Comparison of ENCODE assay signal across 13 mouse cellular contexts in the genomic region with DNA sequence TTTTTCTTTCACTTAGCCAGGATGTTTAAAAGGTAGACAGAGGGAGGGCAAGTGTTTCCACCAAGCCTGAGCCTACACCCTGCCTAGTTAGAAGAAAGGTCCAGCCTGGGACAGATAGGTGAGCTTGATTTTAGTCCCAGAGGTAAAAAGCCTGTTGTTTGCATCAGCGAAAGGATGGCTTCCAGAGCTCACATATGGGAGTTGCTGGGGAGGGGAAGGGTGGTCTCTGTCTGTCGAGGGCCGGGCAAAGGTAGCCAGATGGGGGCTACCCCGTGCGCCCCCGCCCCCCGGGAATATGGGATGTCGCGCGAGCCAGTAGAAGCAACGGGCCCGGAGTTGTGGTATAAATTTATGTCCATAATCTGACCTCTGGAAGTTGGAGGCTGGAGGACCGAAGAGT. TPM values are rescaled to one million over a fixed set of nuclear protein-coding genes. Genes with fewer than 3 reads are reported as not detected.
DNase-seq lines count a peak whose midpoint lies in the region; ATAC-seq and TF ChIP-seq lines count a peak whose summit lies in the region.
"Had no signal": no experiment of that assay in that cellular context is flagged by ENCODE, and none has a peak within 500 bp of the region (broad histone marks: within the 10 kb centered on the region; RNA-seq: fewer than 3 reads in every experiment).

No protein-coding gene starts in this region.

- peak overlapping the region; percentile 21 for H3K4me3 ChIP-seq in heart, postnatal 0 days (ENCODE audit: low read depth, low read length)
- peak overlapping the region; percentile 47 for H3K4me3 ChIP-seq in forebrain, embryonic 10.5 days
- peak overlapping the region; percentile 66 for H3K4me3 ChIP-seq in intestine, embryonic 16.5 days (ENCODE audit: low read length)
- H3K4me3 ChIP-seq in neural tube, embryonic 13.5 days = peak overlapping the region; percentile 34

- 0 out of 2 replicates have a peak, but pooled peaks cover 12% of the 10 kb centered on the region for H3K4me1 ChIP-seq in heart, postnatal 0 days (ENCODE audit: control insufficient read depth, insufficient read depth)
- H3K4me1 ChIP-seq in forebrain, embryonic 10.5 days = peaks cover 56% of the 10 kb centered on the region
- peaks cover 15% of the 10 kb centered on the region for H3K4me1 ChIP-seq in intestine, embryonic 16.5 days (ENCODE audit: control insufficient read depth, insufficient read depth, low read length)
- peaks cover 46% of the 10 kb centered on the region for H3K4me1 ChIP-seq in neural tube, embryonic 13.5 days (replicated peaks)

- H3K9ac ChIP-seq in heart, postnatal 0 days (replicated peaks; ENCODE audit: low read depth, low read length) = no peak overlapping the region
- H3K9ac ChIP-seq in intestine, embryonic 16.5 days (ENCODE audit: low read depth, low read length) = peak overlapping the region; percentile 62; the same call in 1 of the 2 replicates
- no peak overlapping the region for H3K9ac ChIP-seq in neural tube, embryonic 13.5 days

- H3K9me3 ChIP-seq in heart, postnatal 0 days (replicated peaks; ENCODE audit: control insufficient read depth, low read length) = no peaks in the 10 kb centered on the region
- H3K9me3 ChIP-seq in forebrain, embryonic 10.5 days = no peaks in the 10 kb centered on the region
- H3K9me3 ChIP-seq in intestine, embryonic 16.5 days (ENCODE audit: control insufficient read depth, low read length) = no peaks in the 10 kb centered on the region
- H3K9me3 ChIP-seq in neural tube, embryonic 13.5 days = no peaks in the 10 kb centered on the region

- no peak overlapping the region for H3K4me2 ChIP-seq in heart, postnatal 0 days (ENCODE audit: low read depth, low read length)
- peak overlapping the region; percentile 63 for H3K4me2 ChIP-seq in intestine, embryonic 16.5 days (ENCODE audit: low read depth, low read length)
- H3K4me2 ChIP-seq in neural tube, embryonic 13.5 days = peak overlapping the region; percentile 56

- no peak overlapping the region for H3K27ac ChIP-seq in heart, postnatal 0 days (ENCODE audit: low read depth)
- no peak overlapping the region for H3K27ac ChIP-seq in forebrain, embryonic 10.5 days
- no peak overlapping the region for H3K27ac ChIP-seq in intestine, embryonic 16.5 days (ENCODE audit: low read length)
- H3K27ac ChIP-seq in neural tube, embryonic 13.5 days (replicated peaks) = no peak overlapping the region

- no peaks in the 10 kb centered on the region for H3K36me3 ChIP-seq in heart, postnatal 0 days (replicated peaks; ENCODE audit: control insufficient read depth, insufficient read depth, low read length)
- H3K36me3 ChIP-seq in forebrain, embryonic 10.5 days (replicated peaks) = no peaks in the 10 kb centered on the region
- H3K36me3 ChIP-seq in intestine, embryonic 16.5 days (ENCODE audit: control insufficient read depth, insufficient read depth, low read length) = no peaks in the 10 kb centered on the region
- no peaks in the 10 kb centered on the region for H3K36me3 ChIP-seq in neural tube, embryonic 13.5 days

- ATAC-seq in heart, postnatal 0 days (ENCODE audit: insufficient read depth, low read depth) = no peak
- no peak for ATAC-seq in intestine, embryonic 16.5 days
- ATAC-seq in neural tube, embryonic 13.5 days (ENCODE audit: low read depth) = no peak
- ATAC-seq: activated CD4-positive, CD25-positive, alpha-beta regulatory T cell, adult 4 months had no signal

- no peak for TF ChIP-seq EP300 in heart, postnatal 0 days (IDR thresholded peaks at IDR 0.05; ENCODE audit: low read depth)

- WGBS in heart, postnatal 0 days = 10% methylated on average over 13 of the region's 13 CpGs
- 3% methylated on average over 13 of the region's 13 CpGs for WGBS in forebrain, embryonic 10.5 days
- 8% methylated on average over 13 of the region's 13 CpGs for WGBS in intestine, embryonic 16.5 days
- WGBS in neural tube, embryonic 13.5 days = 3% methylated on average over 13 of the region's 13 CpGs

- no peak for DNase-seq in heart, postnatal 0 days (ENCODE audit: low spot score)
- DNase-seq in heart, adult 8-10 months (ENCODE audit: low spot score) = no peak
- DNase-seq in forebrain, embryonic 10.5 days (ENCODE audit: extremely low spot score, low spot score) = no peak
- DNase-seq in right cerebral cortex, postnatal 14 days = no peak
- no peak for DNase-seq in thymus, postnatal 25 days
- no peak for DNase-seq in urinary bladder, postnatal 4 days (ENCODE audit: low spot score in 2 of 2)
- DNase-seq: cerebellum, adult 18-20 months; kidney, postnatal 25 days had no signal

- TF ChIP-seq CTCF in heart, postnatal 0 days (IDR thresholded peaks at IDR 0.05; ENCODE audit: low read depth) = no peak

- peaks cover 91% of the 10 kb centered on the region for H3K27me3 ChIP-seq in heart, postnatal 0 days (ENCODE audit: control insufficient read depth, insufficient read depth, low read length)
- peaks cover 100% of the 10 kb centered on the region for H3K27me3 ChIP-seq in forebrain, embryonic 10.5 days (ENCODE audit: poor library complexity, severe bottlenecking)
- peaks cover 45% of the 10 kb centered on the region for H3K27me3 ChIP-seq in intestine, embryonic 16.5 days (replicated peaks; ENCODE audit: control insufficient read depth, insufficient read depth, low read length)
- H3K27me3 ChIP-seq in neural tube, embryonic 13.5 days = peaks cover 98% of the 10 kb centered on the region
- H3K27me3 ChIP-seq: CH12.LX had no signal

RNA-seq across cellular contexts. Expression of a gene that starts 4.3 kb away (rescaled TPM):
- total RNA-seq in heart, postnatal 0 days (2014; rRNA removed; ENCODE audit: low replicate concordance) = 0.15 and 0.65 TPM in 2 replicates
- 0.15 and 0.20 TPM in 2 replicates for polyA plus RNA-seq in heart, postnatal 0 days (2015; fragmentation: Nextera tagmentation; extraction: Ambion mirVana)
- total RNA-seq in heart, adult 8-10 months (2022) = under 1 TPM; 0.41 to 0.60 (median 0.46) TPM
- 0.11 and 0.17 TPM in 2 replicates for polyA plus RNA-seq in forebrain, embryonic 10.5 days (2016; fragmentation: Nextera tagmentation; extraction: Ambion mirVana)
- polyA plus RNA-seq in intestine, embryonic 16.5 days (2015; fragmentation: Nextera tagmentation; extraction: Ambion mirVana) = 1.3 and 1.4 TPM in 2 replicates
- 0.11 and 0.21 TPM in 2 replicates for polyA plus RNA-seq in neural tube, embryonic 13.5 days (2015; fragmentation: Nextera tagmentation; extraction: Ambion mirVana)
- total RNA-seq: CH12.LX had no signal
- polyA plus RNA-seq: activated CD4-positive, CD25-positive, alpha-beta regulatory T cell, adult 4 months; liver, embryonic 16.5 days had no signal
